Mouse (Mus musculus) forebrain, embryonic 13.5 days (tissue): ENCODE data around the gene Msl1. TPM values are rescaled to one million over a fixed set of nuclear protein-coding genes. Genes with fewer than 3 reads are reported as not detected.
A peak's percentile ranks its signal among the peaks of the same experiment; 100 is the strongest.

ENCODE experiments used
- ATAC-seq: fragments of 200-750 bp; cut with Nextera tagmentation; 2 replicates; pipeline ENCODE4 v1.8.0; 2017
- H3K27ac ChIP-seq: fragments of 300-500 bp; sonication (generic); 2 replicates; pipeline ENCODE4 v1.5.1; 2015; ENCODE audit warnings: inconsistent platforms, mild to moderate bottlenecking, moderate library complexity
- H3K27me3 ChIP-seq: fragments of 300-500 bp; sonication (generic); 2 replicates; pipeline ENCODE4 v1.6.1; 2015; ENCODE audit warnings: mild to moderate bottlenecking, inconsistent platforms
- H3K36me3 ChIP-seq: fragments of 300-500 bp; sonication (generic); 2 replicates; pipeline ENCODE4 v1.6.1; 2015; ENCODE audit warnings: mild to moderate bottlenecking, inconsistent platforms; ENCODE audit not compliant: poor library complexity, severe bottlenecking
- H3K4me1 ChIP-seq: fragments of 300-500 bp; sonication (generic); 2 replicates; pipeline ENCODE4 v1.6.1; 2015; ENCODE audit warnings: inconsistent platforms
- H3K4me2 ChIP-seq: fragments of 300-500 bp; sonication (generic); 2 replicates; pipeline ENCODE4 v1.6.1; 2015; ENCODE audit warnings: inconsistent platforms, mild to moderate bottlenecking, moderate library complexity
- H3K4me3 ChIP-seq: fragments of 300-500 bp; sonication (generic); 2 replicates; pipeline ENCODE4 v1.5.1; 2015; ENCODE audit warnings: mild to moderate bottlenecking, inconsistent platforms
- H3K9ac ChIP-seq: fragments of 300-500 bp; sonication (generic); 2 replicates; pipeline ENCODE4 v1.6.1; 2015; ENCODE audit warnings: mild to moderate bottlenecking, inconsistent platforms
- H3K9me3 ChIP-seq: fragments of 300-500 bp; sonication (generic); replicated peaks from 2 replicates; pipeline ENCODE4 v1.6.1; 2016; ENCODE audit warnings: inconsistent platforms
- WGBS: fragments of 180-500 bp; shearing (Covaris S2); methylation state at CpG from one replicate; pipeline ENCODE4 v1.1.7; 2015; 5-methylcytosine and 5-hydroxymethylcytosine counted together
- polyA plus RNA-seq: library from polyadenylated mRNA; unstranded; fragments of >200 nt; fragmentation: Nextera tagmentation; extraction: Ambion mirVana; gene quantifications from 2 replicates; pipeline ENCODE4 v1.2.1, GENCODE M21; 2015

Msl1 gene
- polyA plus RNA-seq, 1 experiment from 2014 or later: 31.3 TPM

DNA sequence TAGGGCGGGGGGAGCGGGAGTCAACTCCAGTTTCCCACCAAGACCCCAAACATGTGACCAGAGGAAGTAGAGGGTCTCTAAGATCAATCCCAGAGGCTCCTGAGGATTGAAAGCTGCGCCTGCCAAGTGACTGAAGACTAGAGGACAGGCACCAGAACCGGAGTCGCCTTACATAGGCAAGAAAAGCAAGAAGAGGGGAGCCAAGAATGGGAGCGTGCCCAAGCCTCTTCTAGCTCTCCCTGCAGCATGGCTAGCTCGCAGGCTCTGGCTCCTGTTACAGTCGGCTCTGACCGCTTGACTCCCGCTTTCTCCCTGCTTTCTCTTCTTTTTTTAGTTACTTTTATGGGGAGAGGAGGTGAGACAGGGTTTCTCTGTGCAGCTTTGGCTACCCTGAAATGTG is 10.1 kb upstream of the Msl1 start:
- no peak for ATAC-seq
- Histone ChIP-seq H3K9ac (no peak overlapping the region), H3K4me1 (peaks cover 78% of the 10 kb centered on the region)

DNA sequence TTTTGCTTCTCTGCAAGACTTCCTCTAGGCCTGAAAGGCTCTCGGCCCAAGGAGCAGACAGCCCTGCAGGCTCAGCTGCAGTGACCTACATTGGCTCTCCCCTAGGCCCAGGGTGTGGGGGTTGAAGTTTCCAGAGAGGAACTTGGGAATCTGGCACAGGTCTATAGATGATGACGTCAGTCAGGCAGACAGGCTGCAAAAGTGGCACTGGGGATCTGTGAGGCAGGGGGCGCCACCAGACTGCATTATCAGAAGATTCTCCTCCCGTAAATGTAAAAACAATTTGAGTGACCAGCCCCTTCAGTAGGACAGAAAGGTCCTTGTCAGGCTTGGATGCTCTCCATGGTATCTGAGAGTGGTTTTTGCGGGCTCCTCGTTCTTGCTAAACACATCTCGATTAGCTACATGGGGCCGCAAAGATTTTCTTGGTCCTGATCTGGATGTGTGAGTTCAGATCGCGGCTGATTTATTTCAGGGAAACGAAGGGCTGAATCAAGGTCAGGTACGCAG is 9.5 kb upstream of the Msl1 start:
- Histone ChIP-seq H3K4me1 (peaks cover 78% of the 10 kb centered on the region), H3K4me3 (0 out of 2 replicates have a peak overlapping the region, but pooled peaks have one; percentile 7), H3K4me2 (peak overlapping the region; percentile 44), H3K36me3 (no peaks in the 10 kb centered on the region), H3K9me3 (no peaks in the 10 kb centered on the region), H3K27me3 (no peaks in the 10 kb centered on the region), H3K27ac (peak overlapping the region; percentile 72), H3K9ac (peak overlapping the region; percentile 34; the same call in 1 of the 2 replicates)
- no peak for ATAC-seq
- WGBS: 8% methylated on average over 12 of the region's 12 CpGs

More for the DNA sequence above, 10.1 kb upstream of the Msl1 start:
- WGBS: 72% methylated on average over 10 of the region's 10 CpGs
- Histone ChIP-seq H3K9me3 (no peaks in the 10 kb centered on the region), H3K27ac (0 out of 2 replicates have a peak overlapping the region, but pooled peaks have one; percentile 72), H3K36me3 (no peaks in the 10 kb centered on the region), H3K27me3 (no peaks in the 10 kb centered on the region), H3K4me3 (no peak overlapping the region), H3K4me2 (no peak overlapping the region)

DNA sequence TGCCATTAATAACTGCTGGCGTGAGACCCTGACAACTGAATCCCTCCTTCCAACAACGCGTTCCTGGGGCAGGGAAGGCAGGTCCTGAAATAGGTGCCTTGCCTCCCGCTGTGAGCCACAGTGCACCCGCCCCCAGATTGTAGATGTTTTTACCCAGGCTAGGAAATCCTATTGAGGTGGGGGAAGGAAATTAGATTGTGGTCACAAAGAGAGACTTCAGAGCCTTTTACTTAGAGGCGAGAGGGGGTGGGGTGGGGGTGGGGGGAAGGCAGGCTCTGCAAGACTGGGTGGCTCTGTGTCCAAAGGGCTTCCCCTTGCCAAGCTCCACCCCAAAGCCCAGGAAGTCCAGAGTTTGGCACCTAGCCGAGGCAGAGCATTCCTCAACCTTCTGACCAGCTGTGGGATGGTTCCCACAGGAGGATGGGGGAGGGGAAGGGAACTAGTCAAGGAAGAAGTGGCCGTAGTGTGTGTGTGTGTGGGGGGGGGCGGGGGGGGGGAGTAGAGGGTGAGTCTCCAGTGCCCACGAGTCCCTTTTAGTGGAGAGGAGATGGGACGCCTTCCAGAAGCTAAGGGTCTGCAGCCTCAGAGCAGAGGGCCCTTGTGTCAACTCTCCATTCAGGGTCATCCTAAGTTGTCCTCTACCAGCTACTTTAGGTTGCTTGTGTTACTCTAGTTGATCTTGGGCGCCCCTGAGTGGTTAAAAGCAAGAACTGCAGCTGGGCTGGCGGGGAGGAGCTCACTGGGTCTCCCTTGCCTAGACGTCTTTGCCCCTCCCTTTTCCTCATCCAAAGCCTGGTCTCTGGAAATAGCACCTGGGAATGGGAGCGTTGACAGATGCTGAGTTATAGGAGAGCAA is 8.7 kb upstream of the Msl1 start:
- H3K36me3 ChIP-seq: no peaks in the 10 kb centered on the region
- peak; percentile 44 for ATAC-seq
- H3K4me3 ChIP-seq: 0 out of 2 replicates have a peak overlapping the region, but pooled peaks have one; percentile 7
- peak overlapping the region; percentile 72 for H3K27ac ChIP-seq
- peak overlapping the region; percentile 44 for H3K4me2 ChIP-seq
- H3K4me1 ChIP-seq: peaks cover 73% of the 10 kb centered on the region
- 1% methylated on average over 14 of the region's 15 CpGs for WGBS
- peak overlapping the region; percentile 34; the same call in 1 of the 2 replicates for H3K9ac ChIP-seq
- H3K9me3 ChIP-seq: no peaks in the 10 kb centered on the region
- H3K27me3 ChIP-seq: no peaks in the 10 kb centered on the region

DNA sequence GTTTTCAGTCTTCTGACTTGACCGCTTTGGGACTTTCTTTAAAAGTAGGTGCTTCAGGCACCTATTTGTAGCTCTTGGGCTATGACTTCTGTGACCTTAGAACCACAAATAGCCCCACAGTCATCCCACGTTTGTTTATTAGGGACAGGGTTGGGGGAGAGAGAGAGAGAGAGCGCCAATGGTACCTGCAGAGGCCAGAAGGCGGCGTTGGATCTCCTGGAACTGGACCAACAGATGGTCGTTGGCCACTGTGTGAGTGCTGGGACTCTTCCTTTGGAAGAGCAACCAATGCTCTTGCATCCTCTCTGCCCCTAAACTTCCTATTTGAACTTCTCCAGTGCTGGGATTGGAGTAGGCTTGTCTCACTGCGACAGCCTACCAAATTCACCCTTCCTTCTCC is 8.1 kb upstream of the Msl1 start:
- Histone ChIP-seq H3K4me3 (no peak overlapping the region), H3K9me3 (no peaks in the 10 kb centered on the region), H3K4me2 (peak overlapping the region; percentile 44), H3K36me3 (no peaks in the 10 kb centered on the region), H3K4me1 (peaks cover 71% of the 10 kb centered on the region), H3K9ac (no peak overlapping the region), H3K27ac (0 out of 2 replicates have a peak overlapping the region, but pooled peaks have one; percentile 72), H3K27me3 (no peaks in the 10 kb centered on the region)
- WGBS: 35% methylated on average over 7 of the region's 7 CpGs
- no peak for ATAC-seq

DNA sequence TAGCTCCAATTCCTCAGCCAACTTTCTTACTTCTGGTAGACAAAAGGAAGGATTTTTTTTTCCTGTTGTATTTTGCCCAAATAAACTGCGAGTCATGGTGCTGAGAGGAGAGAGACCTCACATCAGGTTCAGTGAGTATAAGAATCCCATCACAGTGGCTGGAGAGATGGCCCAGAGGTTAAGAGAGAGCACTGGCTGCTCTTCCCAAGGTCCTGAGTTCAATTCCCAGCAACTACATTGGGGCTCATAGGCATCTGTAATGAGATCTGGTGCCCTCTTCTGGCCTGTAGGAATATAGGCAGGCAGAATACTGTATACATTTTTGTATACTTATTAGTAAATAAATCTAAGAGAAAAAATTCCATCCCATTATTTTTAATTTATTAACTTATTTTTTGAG is 7.6 kb upstream of the Msl1 start:
- H3K27me3 ChIP-seq: no peaks in the 10 kb centered on the region
- H3K27ac ChIP-seq: no peak overlapping the region
- WGBS: 89% methylated on average over 1 of the region's 1 CpGs
- ATAC-seq: no peak
- H3K4me1 ChIP-seq: peaks cover 69% of the 10 kb centered on the region
- H3K9ac ChIP-seq: no peak overlapping the region
- no peaks in the 10 kb centered on the region for H3K36me3 ChIP-seq
- no peak overlapping the region for H3K4me2 ChIP-seq
- H3K9me3 ChIP-seq: no peaks in the 10 kb centered on the region
- no peak overlapping the region for H3K4me3 ChIP-seq

DNA sequence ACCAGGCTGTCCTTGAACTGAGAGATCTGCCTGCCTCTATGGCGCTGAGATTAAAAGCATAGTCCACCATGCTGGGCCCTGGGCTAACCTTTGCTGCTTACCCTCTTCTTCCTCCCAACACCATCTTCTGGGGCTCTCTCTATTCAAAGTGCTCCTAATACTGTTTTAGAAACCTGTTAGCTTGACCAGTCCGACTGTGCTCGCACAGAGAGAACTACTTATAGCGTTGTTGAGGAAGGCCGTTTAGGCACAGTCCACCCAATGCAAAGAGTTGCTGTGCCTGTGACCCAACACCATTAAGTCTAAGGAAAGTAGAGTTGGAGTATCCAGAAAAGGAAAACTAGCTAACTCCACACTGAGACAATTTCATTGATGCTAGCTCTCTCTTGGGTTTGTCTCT is 7.2 kb upstream of the Msl1 start:
- H3K27ac ChIP-seq: peak overlapping the region; percentile 40; the same call in 1 of the 2 replicates
- H3K27me3 ChIP-seq: no peaks in the 10 kb centered on the region
- 91% methylated on average over 5 of the region's 5 CpGs for WGBS
- H3K9me3 ChIP-seq: no peaks in the 10 kb centered on the region
- H3K4me3 ChIP-seq: no peak overlapping the region
- H3K4me1 ChIP-seq: peaks cover 67% of the 10 kb centered on the region
- peak overlapping the region; percentile 93 for H3K4me2 ChIP-seq
- no peak for ATAC-seq
- H3K36me3 ChIP-seq: no peaks in the 10 kb centered on the region
- H3K9ac ChIP-seq: no peak overlapping the region; the same call in 1 of the 2 replicates

DNA sequence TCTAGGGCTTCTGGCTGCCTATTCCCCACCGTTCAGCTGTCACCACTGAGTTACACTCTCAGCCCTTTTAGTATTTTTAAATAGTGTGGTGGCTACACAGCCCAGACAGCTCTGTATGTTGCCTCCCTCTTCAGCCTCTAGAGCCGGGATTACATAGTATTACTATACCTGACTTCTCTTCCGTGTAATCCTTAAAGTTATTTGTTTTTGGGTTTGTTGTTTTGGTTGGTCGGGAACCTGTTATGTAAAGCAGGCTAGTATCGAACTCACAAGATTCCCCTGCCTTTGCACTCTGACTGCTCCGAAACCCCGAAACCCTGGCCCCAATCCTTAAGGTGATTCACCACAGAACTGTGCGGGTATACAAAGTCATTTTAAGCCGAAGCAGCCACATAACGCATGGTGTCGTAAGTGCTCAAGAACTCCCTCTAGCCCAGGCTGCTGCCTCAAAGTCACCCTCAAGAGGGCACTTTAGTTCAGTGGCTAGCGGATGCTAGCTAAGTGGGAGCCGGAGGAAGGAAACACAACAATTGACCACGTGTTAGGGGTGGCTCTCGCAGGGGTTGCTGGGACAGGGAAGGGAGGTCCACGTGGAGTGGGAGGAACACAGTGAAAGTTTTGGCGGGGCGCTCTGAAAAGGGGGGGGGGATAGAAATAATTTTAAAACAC is 6.6 kb upstream of the Msl1 start:
- no peaks in the 10 kb centered on the region for H3K9me3 ChIP-seq
- peak overlapping the region; percentile 93 for H3K4me2 ChIP-seq
- peak overlapping the region; percentile 46 for H3K4me3 ChIP-seq
- H3K4me1 ChIP-seq: peaks cover 67% of the 10 kb centered on the region
- H3K27ac ChIP-seq: peak overlapping the region; percentile 40
- peak overlapping the region; percentile 62 for H3K9ac ChIP-seq
- no peaks in the 10 kb centered on the region for H3K27me3 ChIP-seq
- H3K36me3 ChIP-seq: no peaks in the 10 kb centered on the region
- 13% methylated on average over 18 of the region's 18 CpGs for WGBS
- ATAC-seq: peak; percentile 82

DNA sequence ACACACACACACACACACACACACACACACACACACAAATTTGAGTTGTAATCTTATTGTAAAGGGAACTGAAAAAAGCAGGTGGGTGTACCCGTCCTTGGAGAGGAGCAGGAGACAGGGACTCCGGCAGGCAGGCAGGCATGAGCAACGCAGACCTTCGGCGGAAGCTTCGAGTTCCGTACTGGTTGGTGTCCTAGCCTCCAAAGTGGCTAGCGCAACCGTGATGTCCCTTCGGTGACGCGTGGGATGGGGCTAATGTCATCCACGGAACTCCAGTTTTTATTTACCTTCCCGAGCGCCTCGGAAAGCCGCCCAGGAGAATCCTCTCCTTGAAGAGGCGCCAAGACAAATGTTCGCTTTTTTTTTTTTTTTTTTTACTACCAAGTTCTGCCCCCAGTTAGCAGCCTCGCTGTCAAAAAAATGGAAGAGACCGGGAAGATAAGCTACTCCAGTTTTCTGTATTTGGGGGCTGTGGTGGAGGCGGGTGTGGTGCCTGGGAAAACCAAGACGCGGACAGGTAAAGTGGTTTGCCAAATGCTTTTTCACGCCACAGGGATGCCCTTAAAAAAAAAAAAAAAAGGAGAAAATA is 6.0 kb upstream of the Msl1 start:
- ATAC-seq: 0 out of 2 replicates have a peak, but pooled peaks have one; percentile 17
- Histone ChIP-seq H3K4me3 (peak overlapping the region; percentile 46), H3K27ac (no peak overlapping the region; the same call in 1 of the 2 replicates), H3K27me3 (no peaks in the 10 kb centered on the region), H3K9ac (peak overlapping the region; percentile 62), H3K4me1 (peaks cover 67% of the 10 kb centered on the region), H3K9me3 (no peaks in the 10 kb centered on the region), H3K4me2 (peak overlapping the region; percentile 93), H3K36me3 (no peaks in the 10 kb centered on the region)
- WGBS: 2% methylated on average over 25 of the region's 25 CpGs

DNA sequence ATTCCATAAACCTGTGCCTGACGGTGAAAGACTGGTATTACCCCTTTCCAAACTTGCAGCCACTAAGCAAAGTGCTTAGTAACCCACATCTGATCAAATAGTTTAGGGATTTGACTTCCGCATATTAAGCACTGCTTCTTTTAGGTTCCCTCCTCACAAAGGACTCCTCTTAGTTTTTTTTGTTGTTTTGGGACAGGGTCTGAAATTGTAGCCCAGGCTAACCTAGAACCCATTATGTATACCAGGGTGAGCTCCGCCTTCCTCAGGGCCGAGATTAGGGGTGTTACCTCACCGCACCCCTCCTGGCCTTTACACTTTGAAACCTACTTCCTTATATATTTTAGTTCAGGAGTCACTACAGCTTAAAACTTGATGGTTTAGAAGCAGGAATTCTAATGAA is 5.5 kb upstream of the Msl1 start:
- ATAC-seq: no peak
- Histone ChIP-seq H3K9ac (peak overlapping the region; percentile 62; the same call in 1 of the 2 replicates), H3K4me1 (peaks cover 66% of the 10 kb centered on the region), H3K36me3 (no peaks in the 10 kb centered on the region), H3K4me2 (peak overlapping the region; percentile 93), H3K9me3 (no peaks in the 10 kb centered on the region), H3K27me3 (no peaks in the 10 kb centered on the region), H3K27ac (no peak overlapping the region; the same call in 1 of the 2 replicates), H3K4me3 (peak overlapping the region; percentile 46)
- 39% methylated on average over 5 of the region's 5 CpGs for WGBS

DNA sequence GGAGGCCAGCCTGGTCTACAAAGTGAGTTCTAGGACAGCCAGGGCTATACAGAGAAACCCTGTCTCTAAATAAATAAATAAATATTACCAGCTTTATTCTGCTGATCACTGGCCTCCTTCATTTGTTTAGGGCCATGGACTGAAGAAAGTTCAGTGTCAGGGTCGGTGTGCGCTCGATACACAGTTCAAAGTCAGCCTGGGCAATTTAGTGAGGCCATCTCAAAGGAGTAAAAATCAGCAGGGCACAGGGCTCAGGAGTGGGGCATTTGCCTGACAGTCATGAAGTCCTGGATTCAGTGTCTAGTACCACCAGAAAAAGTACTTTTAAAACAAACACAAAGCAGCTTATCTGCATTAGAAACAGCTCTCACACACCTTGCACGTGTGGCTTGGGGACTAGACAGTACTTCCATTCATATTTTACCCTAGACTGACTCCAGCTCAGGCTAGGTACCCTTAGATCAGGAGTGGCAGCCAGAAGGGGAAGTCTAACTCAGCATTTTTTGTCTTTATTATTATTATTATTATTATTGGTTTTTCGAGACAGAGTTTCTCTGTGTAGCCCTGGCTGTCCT is 4.6 kb upstream of the Msl1 start:
- Histone ChIP-seq H3K36me3 (no peaks in the 10 kb centered on the region), H3K4me2 (no peak overlapping the region), H3K27me3 (no peaks in the 10 kb centered on the region), H3K4me1 (peaks cover 57% of the 10 kb centered on the region), H3K9me3 (no peaks in the 10 kb centered on the region), H3K27ac (no peak overlapping the region), H3K9ac (no peak overlapping the region), H3K4me3 (no peak overlapping the region)
- ATAC-seq: no peak
- 86% methylated on average over 5 of the region's 5 CpGs for WGBS

DNA sequence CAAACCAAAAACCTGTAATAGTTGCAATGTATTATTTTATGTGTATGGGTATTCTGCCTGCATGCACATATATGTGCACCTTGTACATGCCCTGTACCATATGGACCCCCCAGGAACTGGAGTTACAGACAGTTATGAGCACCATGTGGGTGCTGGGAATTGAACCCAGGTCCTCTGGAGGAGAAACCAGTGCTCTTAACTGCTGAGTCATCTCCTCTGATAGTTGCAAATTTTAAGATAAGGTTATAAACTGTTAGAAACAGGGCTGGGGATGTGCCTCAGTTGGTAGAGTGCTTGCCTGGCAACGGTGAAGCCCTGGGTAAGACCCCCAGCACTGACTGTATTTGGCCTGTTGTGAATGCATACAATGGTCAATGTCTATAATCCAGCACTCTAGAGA is 3.9 kb upstream of the Msl1 start:
- no peak for ATAC-seq
- no peak overlapping the region for H3K4me2 ChIP-seq
- peaks cover 49% of the 10 kb centered on the region for H3K4me1 ChIP-seq
- H3K36me3 ChIP-seq: no peaks in the 10 kb centered on the region
- no peak overlapping the region for H3K4me3 ChIP-seq
- no peak overlapping the region for H3K27ac ChIP-seq
- no peaks in the 10 kb centered on the region for H3K27me3 ChIP-seq
- no peaks in the 10 kb centered on the region for H3K9me3 ChIP-seq
- 78% methylated on average over 1 of the region's 1 CpGs for WGBS
- H3K9ac ChIP-seq: no peak overlapping the region
